Mouse (Mus musculus) ES-E14 (cell line): ENCODE data around the gene Il1f9. TPM values are rescaled to one million over a fixed set of nuclear protein-coding genes. Genes with fewer than 3 reads are reported as not detected.
"Not testable (repeated sequence)": the region's sequence is repeated elsewhere in the genome, so short reads cannot be mapped to it uniquely, and the experiment has no call there.

Experiments used
- DNase-seq: peaks from one replicate; pipeline ENCODE4 v3.0.0-alpha.2; 2013; ENCODE audit warnings: low read depth, low spot score
- H3K27ac ChIP-seq: 2 replicates; pipeline ENCODE4 v1.5.1; 2012; ENCODE audit warnings: low read depth, mild to moderate bottlenecking, low read length, moderate library complexity, mixed read lengths; ENCODE audit not compliant: poor library complexity, insufficient read depth, severe bottlenecking
- H3K36me3 ChIP-seq: 2 replicates; pipeline ENCODE4 v1.6.1; 2012; ENCODE audit warnings: mild to moderate bottlenecking, low read length, moderate library complexity, mixed read lengths; ENCODE audit not compliant: control insufficient read depth, poor library complexity, insufficient read depth, severe bottlenecking
- H3K4me1 ChIP-seq, 2 experiments: fragments of 150-350 bp in 1 of 2; sonication (generic) in 1 of 2; 2 replicates each; pipeline ENCODE4 v1.6.1; 2012; ENCODE audit warnings: low read length in 2 of 2, mild to moderate bottlenecking in 1 of 2, mixed read lengths in 1 of 2; ENCODE audit not compliant: control insufficient read depth in 2 of 2, insufficient read depth in 2 of 2, poor library complexity in 1 of 2
- H3K4me3 ChIP-seq, 2 experiments: fragments of 150-350 bp in 1 of 2; sonication (generic) in 1 of 2; 2 replicates each; pipeline ENCODE4 v1.5.1; 2012; ENCODE audit warnings: low read length in 2 of 2, low read depth in 1 of 2, mild to moderate bottlenecking in 1 of 2, mixed read lengths in 1 of 2; ENCODE audit not compliant: insufficient read depth in 1 of 2, poor library complexity in 1 of 2, severe bottlenecking in 1 of 2
- H3K9ac ChIP-seq: 2 replicates; pipeline ENCODE4 v1.6.1; 2012; ENCODE audit warnings: low read depth, mild to moderate bottlenecking, low read length, mixed read lengths; ENCODE audit not compliant: poor library complexity, insufficient read depth, severe bottlenecking
- H3K9me3 ChIP-seq: fragments of 150-350 bp; sonication (generic); 2 replicates; pipeline ENCODE4 v1.6.1; 2012; ENCODE audit warnings: low read depth, mild to moderate bottlenecking, low read length; ENCODE audit not compliant: control insufficient read depth, insufficient read depth
- CHD2 ChIP-seq: IDR thresholded peaks from 2 replicates; pipeline ENCODE4 v1.6.1; 2014; ENCODE audit warnings: mild to moderate bottlenecking, low read depth, low read length, inconsistent platforms
- HCFC1 ChIP-seq: IDR thresholded peaks from 2 replicates; pipeline ENCODE4 v1.6.1; 2012; ENCODE audit warnings: low read length, inconsistent platforms, borderline replicate concordance; ENCODE audit not compliant: insufficient read depth
- MAFK ChIP-seq: IDR thresholded peaks from 2 replicates; pipeline ENCODE4 v1.6.1; 2014; ENCODE audit warnings: mild to moderate bottlenecking, low read depth, low read length, inconsistent platforms; ENCODE audit not compliant: insufficient read depth
- ZC3H11A ChIP-seq: IDR thresholded peaks from 2 replicates; pipeline ENCODE4 v1.6.1; 2012; ENCODE audit warnings: low read depth, mild to moderate bottlenecking, inconsistent platforms, low read length, borderline replicate concordance
- ZNF384 ChIP-seq: IDR thresholded peaks from 2 replicates; pipeline ENCODE4 v1.6.1; 2012; ENCODE audit warnings: low read depth, low read length, inconsistent platforms
- in situ Hi-C, 2 experiments: fragments of 600-800 bp; cut with MboI; formaldehyde crosslinking; loops; one replicate each; pipeline ENCODE4 v1.15.1; 2025; ENCODE audit warnings: low sequenced_read_pairs in 2 of 2, inconsistent platforms in 1 of 2; ENCODE audit not compliant: unreplicated experiment in 2 of 2
- total RNA-seq: library from RNA; depleted of rRNA; stranded (reverse); fragments of 300-350 nt; gene quantifications from 2 replicates; pipeline ENCODE4 v1.2.3, GENCODE M21; 2012; rRNA removed

Gene Il1f9
- total RNA-seq, result not detected in 2 replicates

DNA sequence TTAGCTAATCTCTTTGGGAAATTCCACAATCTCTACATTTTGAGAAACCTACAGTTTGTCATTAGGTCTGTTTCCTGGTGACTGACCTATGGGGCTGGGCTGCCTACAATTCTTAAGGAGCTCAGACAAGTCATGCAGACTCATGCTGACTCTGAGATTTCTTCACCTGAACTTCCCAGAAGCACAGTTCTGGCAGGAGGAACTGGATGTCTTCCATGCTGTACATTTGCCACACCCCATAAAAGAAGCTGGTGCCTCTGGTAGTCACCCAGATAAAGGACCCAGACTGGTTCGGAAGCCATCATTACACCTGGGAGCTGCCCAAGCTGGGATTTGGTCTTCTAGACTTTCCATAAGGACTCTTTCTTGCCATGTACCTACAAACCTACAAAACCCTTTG lies at the start of gene Il1f9:
Il1f9 (plus strand) TSS at position 301 of the 400 bp plus-strand sequence.
- no peaks in the 10 kb centered on the region for H3K4me1 ChIP-seq
- TF ChIP-seq MAFK, result no peak
- no peak for TF ChIP-seq CHD2
- no peak for TF ChIP-seq HCFC1
- no peak for TF ChIP-seq ZC3H11A
- no peak for TF ChIP-seq ZNF384
- in situ Hi-C loops, result no loop called here
- no peaks in the 10 kb centered on the region for H3K9me3 ChIP-seq
- no peak within 1 kb of the TSS for H3K27ac ChIP-seq
- H3K4me3 ChIP-seq, result no peak within 1 kb of the TSS
- no peak within 1 kb of the TSS for H3K9ac ChIP-seq
- DNase-seq, result no peak
- H3K36me3 ChIP-seq, result no peaks in the 10 kb centered on the region

DNA sequence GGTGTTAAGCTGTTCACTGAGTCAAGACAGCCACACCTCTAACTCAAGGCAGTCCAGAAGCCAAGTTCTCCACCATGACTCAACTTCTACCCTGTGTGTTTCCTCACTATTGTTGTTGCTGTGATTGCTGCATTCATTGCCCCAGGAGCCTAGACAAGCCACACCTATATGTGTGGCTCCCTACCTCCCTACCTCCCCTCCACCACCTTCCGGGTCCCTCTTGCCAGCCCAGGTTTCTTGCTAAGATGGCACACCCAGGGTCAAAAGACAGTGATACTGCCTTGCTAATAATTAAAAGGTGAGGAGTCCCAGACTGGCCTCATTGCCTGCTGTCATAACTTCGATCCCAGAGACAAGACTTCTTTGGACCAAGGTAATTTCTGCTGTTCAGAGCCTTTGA lies 33.4 kb upstream of the Il1f9 start, which contains the start of gene Il1f8:
Il1f8 (plus strand) TSS at position 301 of the 400 bp plus-strand sequence.
- no peak for DNase-seq
- Histone ChIP-seq H3K36me3 (no peaks in the 10 kb centered on the region), H3K4me3 (no peak within 1 kb of the TSS), H3K9ac (no peak within 1 kb of the TSS), H3K9me3 (no peaks in the 10 kb centered on the region), H3K27ac (no peak within 1 kb of the TSS), H3K4me1 (no peaks in the 10 kb centered on the region)
- TF ChIP-seq CHD2 (no peak), ZC3H11A (no peak), MAFK (no peak), ZNF384 (no peak), HCFC1 (no peak)
- in situ Hi-C loops, result no loop called here

DNA sequence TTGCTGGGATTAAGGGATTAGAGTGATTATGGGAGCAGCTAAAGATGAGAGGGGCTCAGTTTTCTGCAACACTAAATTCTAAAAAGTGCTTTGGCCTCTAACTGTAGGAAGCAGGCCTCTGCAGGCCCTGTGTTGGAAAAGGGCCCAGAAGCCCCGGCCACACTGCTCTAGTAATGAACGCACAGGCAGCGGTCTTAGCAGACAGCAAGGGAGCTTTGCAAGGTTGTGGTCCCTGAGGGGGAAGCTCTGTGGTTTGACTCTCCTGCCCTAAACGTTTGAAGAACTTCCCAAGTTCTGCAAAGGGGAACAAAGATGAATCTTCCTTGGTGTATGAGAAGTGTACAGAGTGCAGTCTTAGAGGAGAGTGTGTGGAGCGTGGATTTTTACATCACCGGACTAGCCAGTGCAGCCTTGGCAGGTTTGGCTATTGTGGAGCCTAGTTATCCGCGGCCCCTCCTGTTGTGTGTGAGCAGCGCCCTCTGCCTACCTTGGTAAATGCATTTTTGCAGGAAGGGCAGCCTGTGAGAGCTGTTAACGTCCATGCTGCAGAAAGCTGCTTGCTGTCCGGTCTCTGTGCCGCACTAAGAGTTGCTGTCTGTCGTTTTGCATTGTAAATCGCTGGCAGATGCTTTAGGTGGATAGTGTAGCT lies 4.5 kb upstream of the Il1f9 start:
- in situ Hi-C loops, result not testable (repeated sequence)

DNA sequence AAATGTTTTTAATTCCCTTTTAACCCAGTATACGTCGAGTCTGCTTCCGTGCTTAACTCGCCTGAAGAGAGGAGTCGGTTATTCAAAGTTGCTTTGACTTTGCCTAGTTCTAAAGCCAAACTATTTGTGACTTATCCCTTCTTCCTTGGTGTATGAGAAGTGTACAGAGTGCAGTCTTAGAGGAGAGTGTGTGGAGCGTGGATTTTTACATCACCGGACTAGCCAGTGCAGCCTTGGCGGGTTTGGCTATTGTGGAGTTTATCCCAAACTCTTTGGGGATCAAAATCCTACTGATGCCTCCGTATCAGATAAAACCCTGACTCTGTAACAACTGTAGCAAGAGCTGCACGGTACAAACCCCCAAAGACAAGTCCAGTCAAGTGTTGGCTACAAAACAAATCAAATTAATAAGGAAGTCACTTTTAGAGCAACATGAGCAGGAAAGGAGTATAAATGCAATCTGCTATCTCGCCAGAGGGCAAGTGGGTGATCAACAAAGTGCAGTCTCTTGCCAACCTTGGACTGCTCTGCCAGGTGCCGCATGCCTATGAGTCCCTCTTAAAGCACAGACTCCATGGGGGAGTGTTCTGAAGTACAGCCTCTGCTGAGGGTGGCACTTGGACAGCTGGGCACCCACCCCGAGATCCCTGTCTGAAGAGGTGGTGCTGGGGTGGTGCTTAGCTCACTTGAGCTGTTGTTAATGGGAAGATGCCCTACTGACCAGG lies 3.7 kb upstream of the Il1f9 start:
- 0 out of 4 replicates have a peak overlapping the region, but pooled peaks of 1 of the 2 experiments have one; percentile 24 for H3K4me3 ChIP-seq
- H3K27ac ChIP-seq, H3K4me1 ChIP-seq, H3K9ac ChIP-seq, H3K9me3 ChIP-seq, DNase-seq, in situ Hi-C loops, H3K36me3 ChIP-seq: not testable (repeated sequence)

More for the DNA sequence above, 4.5 kb upstream of the Il1f9 start:
- peak; percentile 29 for DNase-seq
- peak; percentile 39; the same call in 1 of the 2 replicates for TF ChIP-seq ZC3H11A
- 0 out of 4 replicates have a peak overlapping the region, but pooled peaks of 1 of the 2 experiments have one; percentile 24 for H3K4me3 ChIP-seq
- not testable (repeated sequence) for H3K9ac ChIP-seq, H3K4me1 ChIP-seq, H3K27ac ChIP-seq, H3K36me3 ChIP-seq, H3K9me3 ChIP-seq

DNA sequence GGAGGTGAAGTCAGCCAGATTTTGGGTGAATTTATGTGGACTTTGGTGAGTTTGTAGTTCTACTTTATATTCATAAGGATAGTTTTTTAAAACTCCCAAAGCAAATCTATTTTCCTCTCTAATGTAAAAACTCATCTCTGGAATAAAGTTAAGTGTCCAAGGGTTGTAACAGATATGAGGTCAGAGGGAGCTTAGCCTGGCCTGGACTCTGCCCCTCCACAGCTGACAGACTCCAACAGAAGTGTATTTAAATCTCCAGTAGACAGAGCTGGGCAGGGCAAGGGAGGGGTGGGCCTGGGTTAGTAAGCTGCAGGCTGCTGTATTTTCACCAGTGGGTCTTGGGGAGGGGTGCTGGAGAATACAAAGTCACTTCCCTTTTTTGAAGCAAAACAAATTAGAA lies 2.2 kb upstream of the Il1f9 start:
- H3K4me1 ChIP-seq, H3K9me3 ChIP-seq, H3K4me3 ChIP-seq, DNase-seq, in situ Hi-C loops, H3K9ac ChIP-seq, H3K36me3 ChIP-seq, H3K27ac ChIP-seq: not testable (repeated sequence)
